Mouse (Mus musculus) liver, adult (tissue): Measurements from ENCODE around the gene Olfr592.
"Not testable (repeated sequence)": the region's sequence is repeated elsewhere in the genome, so short reads cannot be mapped to it uniquely, and the experiment has no call there.

Experiments
- GATA4 ChIP-seq: IDR thresholded peaks from 2 replicates; pipeline ENCODE4 v1.6.1; 2014; ENCODE audit warnings: mild to moderate bottlenecking, low read length; ENCODE audit not compliant: insufficient replicate concordance

Olfr592 gene

GRCm38 (mm10) chr7:103184503-103184902 is at the start of gene Olfr592:
Gene Olfr592 (plus strand): TSS chr7:103184803.
- TF ChIP-seq GATA4 = not testable (repeated sequence)

- no peak for TF ChIP-seq GATA4
Measured at GRCm38 (mm10) chr7:103140579-103140978, 44.0 kb upstream of the Olfr592 start, which contains the start of gene Olfr588-ps1. Gene Olfr588-ps1 (plus strand): TSS chr7:103140879.

DNA sequence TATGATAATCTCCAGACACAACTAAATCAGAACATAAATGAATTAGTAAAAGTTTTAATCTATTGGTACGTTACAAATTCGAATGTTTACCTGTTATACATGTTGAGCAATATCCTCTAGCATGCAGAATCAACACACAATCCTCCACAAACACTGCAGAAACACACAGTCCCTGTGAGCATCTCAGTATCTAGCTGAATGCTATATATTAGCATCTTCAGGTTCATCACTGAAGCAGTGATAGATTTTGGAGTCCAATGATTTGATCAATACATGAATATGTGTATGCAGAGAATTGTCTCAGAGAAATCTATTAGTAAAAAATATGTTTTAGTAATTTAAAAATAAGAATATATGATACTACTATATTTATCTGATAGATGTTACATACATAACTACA is 28.3 kb upstream of the Olfr592 start, which contains the start of gene Olfr589:
TSS of gene Olfr589 (minus strand) at position 101 of the 400 bp plus-strand sequence.
- no peak for TF ChIP-seq GATA4

GRCm38 (mm10) chr7:103169697-103170096 is 14.9 kb upstream of the Olfr592 start:
- no peak for TF ChIP-seq GATA4

GRCm38 (mm10) chr7:103178240-103178639 is 6.4 kb upstream of the Olfr592 start, which contains the start of gene Olfr591:
Gene Olfr591 (minus strand): TSS chr7:103178340.
- TF ChIP-seq GATA4 = no peak

DNA sequence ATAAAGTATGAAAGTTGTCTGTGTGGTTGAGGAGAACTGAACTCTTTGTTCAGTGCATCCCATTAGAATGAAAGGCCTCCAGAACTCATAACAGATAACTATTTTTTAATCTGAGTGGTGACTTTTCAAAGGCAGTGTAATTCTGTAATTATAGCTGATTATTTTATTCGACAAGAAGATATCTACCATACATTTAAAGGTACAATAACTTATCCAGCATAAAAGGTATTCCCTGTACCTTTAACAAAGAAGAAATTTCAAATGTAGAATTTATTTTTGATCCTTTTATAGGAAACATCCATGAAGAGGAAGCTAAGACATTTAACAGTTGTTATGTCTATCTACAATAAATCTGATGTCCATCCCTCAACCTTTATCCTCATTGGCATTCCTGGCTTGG is 27.0 kb downstream of the Olfr592 start, which contains the start of gene Olfr593:
TSS of gene Olfr593 (plus strand) at position 301 of the 400 bp plus-strand sequence.
- no peak for TF ChIP-seq GATA4

GRCm38 (mm10) chr7:103216696-103217095 is 32.1 kb downstream of the Olfr592 start, which contains the start of gene Olfr594:
Gene Olfr594 (plus strand): TSS chr7:103216996.
- TF ChIP-seq GATA4 = no peak
